In the genomic region with DNA sequence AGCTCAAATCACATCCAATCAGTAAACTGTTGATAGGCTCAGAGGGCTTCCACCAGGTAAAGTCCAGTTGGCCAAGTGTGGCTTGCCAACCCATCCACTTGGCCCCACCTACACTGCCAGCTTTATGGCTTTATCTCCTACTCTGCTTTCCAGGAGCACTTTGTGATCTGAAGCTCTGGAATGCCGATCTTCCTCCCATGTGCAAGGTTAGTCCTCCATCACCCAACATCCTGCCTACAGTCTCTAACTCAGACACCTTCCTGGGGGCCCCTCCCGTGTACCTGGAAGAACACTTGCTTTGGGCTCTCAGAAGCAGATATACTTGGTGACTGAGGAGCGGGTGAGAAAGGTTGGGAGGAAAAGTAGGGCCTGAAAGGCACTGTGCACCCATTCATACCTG, we compare ENCODE assay signal across 30 mouse cellular contexts.
"Had no signal": no experiment of that assay in that cellular context is flagged by ENCODE, and none has a peak within 500 bp of the region (broad histone marks: within the 10 kb centered on the region; RNA-seq: fewer than 3 reads in every experiment).

No protein-coding gene starts in this region.

- H3K27ac ChIP-seq: heart, embryonic 13.5 days; heart, embryonic 15.5 days; hindbrain, embryonic 10.5 days; hindbrain, embryonic 12.5 days; hindbrain, embryonic 13.5 days; hindbrain, embryonic 14.5 days; hindbrain, embryonic 15.5 days; hindbrain, postnatal 0 days; intestine, embryonic 15.5 days; kidney, embryonic 15.5 days; kidney, postnatal 0 days; layer of hippocampus, adult 2 months; left cerebral cortex, adult 2 months had no signal

- H3K4me1 ChIP-seq: hindbrain, embryonic 10.5 days; hindbrain, embryonic 12.5 days; hindbrain, embryonic 13.5 days; hindbrain, embryonic 15.5 days; intestine, embryonic 15.5 days; kidney, embryonic 15.5 days had no signal

- H3K36me3 ChIP-seq: heart, embryonic 12.5 days; heart, embryonic 13.5 days; heart, embryonic 15.5 days; hindbrain, embryonic 10.5 days; hindbrain, embryonic 12.5 days; hindbrain, embryonic 13.5 days; hindbrain, embryonic 15.5 days; intestine, embryonic 15.5 days; kidney, embryonic 15.5 days had no signal

- H3K4me3 ChIP-seq: heart, embryonic 12.5 days; heart, embryonic 13.5 days; heart, embryonic 15.5 days; hindbrain, embryonic 10.5 days; hindbrain, embryonic 12.5 days; hindbrain, embryonic 13.5 days; hindbrain, embryonic 15.5 days; intestine, embryonic 15.5 days; kidney, embryonic 15.5 days; layer of hippocampus, adult 2 months; left cerebral cortex, adult 2 months had no signal

- H3K9me3 ChIP-seq: heart, embryonic 12.5 days; heart, embryonic 13.5 days; heart, embryonic 15.5 days; hindbrain, embryonic 10.5 days; hindbrain, embryonic 12.5 days; hindbrain, embryonic 13.5 days; hindbrain, embryonic 15.5 days; intestine, embryonic 15.5 days; kidney, embryonic 15.5 days had no signal

- H3K27me3 ChIP-seq: heart, embryonic 12.5 days; heart, embryonic 13.5 days; heart, embryonic 15.5 days; hindbrain, embryonic 12.5 days; hindbrain, embryonic 13.5 days; hindbrain, embryonic 15.5 days; intestine, embryonic 15.5 days; kidney, embryonic 15.5 days had no signal

- DNase-seq: heart, postnatal 10 days; heart, postnatal 14 days; heart, postnatal 36 days; heart, postnatal 4 days; kidney, adult 11 months; kidney, adult 18-20 months; kidney, adult 2 months; kidney, adult 8-10 months; kidney, adult 9 months; kidney, postnatal 10 days; kidney, postnatal 14 days; kidney, postnatal 25 days; kidney, postnatal 36 days; kidney, postnatal 4 days; layer of hippocampus, adult 9-11 months; layer of hippocampus, postnatal 36 days had no signal
